Mouse (Mus musculus): ENCODE measurements around the gene Olfr212. TPM values are rescaled to one million over a fixed set of nuclear protein-coding genes. Genes with fewer than 3 reads are reported as not detected.
A peak's percentile ranks its signal among the peaks of the same experiment; 100 is the strongest.
"Not testable (repeated sequence)": the region's sequence is repeated elsewhere in the genome, so short reads cannot be mapped to it uniquely, and the experiment has no call there.

The Olfr212 gene
- total RNA-seq (2021), result not detected
- long read RNA-seq, experiment 1, result 0 reads
- long read RNA-seq, experiment 2, result 0 reads

GRCm38 (mm10) chr6:116506302-116507003 lies at the start of gene Olfr212:
TSS of gene Olfr212 (plus strand) at chr6:116506516.
- not testable (repeated sequence) for DNase-seq

- DNase-seq, result no peak
Measured at GRCm38 (mm10) chr6:116458728-116459127, 47.6 kb upstream of the Olfr212 start.

DNA sequence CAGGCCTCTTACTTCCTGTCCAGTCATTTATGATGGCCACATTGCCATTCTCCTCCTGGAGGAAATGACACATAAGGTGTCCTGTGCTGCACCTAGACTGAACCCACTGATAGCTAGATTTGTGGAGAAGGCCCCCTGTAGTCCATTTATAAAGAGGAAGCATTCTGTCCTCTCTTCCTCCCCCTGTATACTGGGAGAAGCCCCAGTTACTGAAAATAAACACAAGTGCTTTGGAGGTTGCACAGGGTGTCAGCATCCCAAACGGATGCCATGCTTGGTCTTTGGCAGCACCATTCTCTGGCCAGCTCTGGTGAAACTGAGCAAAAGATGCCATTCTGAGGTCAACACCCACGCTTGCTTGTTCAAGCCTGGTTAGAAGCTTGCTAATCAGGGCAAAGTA lies 47.1 kb upstream of the Olfr212 start:
- DNase-seq, result no peak

DNA sequence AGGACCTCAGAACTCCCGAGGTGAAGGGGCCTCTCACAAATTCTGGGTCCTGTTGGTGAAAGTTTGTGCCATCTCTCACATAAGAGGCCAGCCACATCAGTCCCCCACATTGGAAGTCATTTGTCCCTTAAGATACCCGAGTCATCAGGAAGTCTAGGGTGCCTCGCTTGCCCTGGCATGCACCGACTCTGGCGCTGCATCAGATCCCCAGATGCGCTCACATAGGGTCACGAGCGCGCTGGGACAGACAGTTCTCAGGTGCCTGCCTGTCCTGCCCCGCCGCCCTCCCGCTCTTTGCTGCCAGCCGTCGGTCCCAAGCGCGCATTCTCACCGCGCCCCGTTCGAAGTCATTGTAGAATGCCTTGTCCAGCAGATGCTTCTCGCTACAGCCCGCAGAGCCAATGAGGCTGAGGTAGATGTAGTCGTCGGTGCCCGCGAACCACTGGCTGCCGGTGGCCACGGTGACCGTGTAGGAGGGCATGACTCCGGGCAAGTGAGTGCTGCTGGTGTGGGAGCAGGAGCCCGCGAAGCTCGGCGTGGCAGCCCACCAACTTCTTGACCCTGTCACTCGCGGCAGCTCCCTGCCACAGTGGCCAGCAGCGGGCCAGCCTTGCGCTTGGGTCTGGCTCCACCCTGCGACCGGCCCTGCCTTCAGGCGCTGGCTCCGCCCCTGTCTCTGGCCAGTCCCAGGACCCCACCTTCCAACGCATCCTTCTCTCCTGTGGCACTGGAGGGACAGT lies 45.6 kb upstream of the Olfr212 start, which contains the start of gene Alox5:
Gene Alox5, minus strand, starts transcription at position 635 of the 740 bp plus-strand sequence.
- peak; percentile 27 for DNase-seq

GRCm38 (mm10) chr6:116468081-116468480 lies 38.2 kb upstream of the Olfr212 start:
- DNase-seq, result no peak

- no peak for DNase-seq
Measured at GRCm38 (mm10) chr6:116485081-116485480, 21.2 kb upstream of the Olfr212 start.

- no peak for DNase-seq
Measured at GRCm38 (mm10) chr6:116486833-116487232, 19.5 kb upstream of the Olfr212 start.

- no peak for DNase-seq
Measured at GRCm38 (mm10) chr6:116488791-116489190, 17.5 kb upstream of the Olfr212 start, which contains the start of gene Olfr211. TSS of gene Olfr211 (plus strand) at chr6:116489091.

- no peak for DNase-seq
Measured at GRCm38 (mm10) chr6:116493742-116494141, 12.6 kb upstream of the Olfr212 start.

DNA sequence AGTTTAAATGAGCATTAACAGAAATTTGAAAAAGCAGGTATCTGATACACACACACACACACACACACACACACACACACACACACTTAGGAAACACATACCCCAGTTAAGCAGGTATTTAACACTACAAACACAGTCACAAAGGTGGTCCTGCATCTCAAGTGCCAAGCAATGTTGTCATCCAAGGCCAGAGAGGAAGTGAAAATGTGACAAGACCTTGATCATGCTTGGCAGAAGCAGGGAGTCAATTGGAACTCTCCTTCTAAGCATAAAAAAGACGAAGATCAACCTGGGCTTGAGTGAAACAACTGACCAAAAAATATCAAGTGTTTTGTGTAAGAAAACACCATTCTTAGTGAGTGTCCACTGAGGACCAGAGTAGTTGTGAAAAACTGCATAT lies 10.4 kb upstream of the Olfr212 start:
- no peak for DNase-seq

DNA sequence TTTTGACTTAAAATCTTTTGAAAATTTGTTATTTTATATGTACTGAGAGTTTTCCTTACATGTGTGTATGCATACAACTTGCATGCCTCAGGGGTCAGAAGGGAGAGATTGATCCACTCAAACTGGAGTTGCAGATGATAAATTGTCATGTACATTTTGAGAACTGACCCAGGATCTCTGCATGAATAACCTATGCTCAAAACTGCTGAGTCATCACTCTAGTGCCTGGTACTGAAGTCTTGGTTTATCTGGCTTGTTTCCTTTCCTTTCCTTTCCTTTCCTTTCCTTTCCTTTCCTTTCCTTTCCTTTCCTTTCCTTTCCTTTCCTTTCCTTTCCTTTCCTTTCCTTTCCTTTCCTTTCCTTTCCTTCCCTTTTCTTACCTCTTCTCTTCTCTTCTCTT lies 8.5 kb downstream of the Olfr212 start:
- DNase-seq, result no peak

- DNase-seq, result no peak
Measured at GRCm38 (mm10) chr6:116538156-116538555, 31.8 kb downstream of the Olfr212 start, which contains the start of gene Olfr213. TSS of gene Olfr213 (plus strand) at chr6:116538456.

GRCm38 (mm10) chr6:116542500-116542899 lies 36.2 kb downstream of the Olfr212 start:
- no peak for DNase-seq

GRCm38 (mm10) chr6:116550841-116551240 lies 44.5 kb downstream of the Olfr212 start, which contains the start of gene Gm5580:
TSS of gene Gm5580 (plus strand) at chr6:116551141.
- DNase-seq, result not testable (repeated sequence)

DNA sequence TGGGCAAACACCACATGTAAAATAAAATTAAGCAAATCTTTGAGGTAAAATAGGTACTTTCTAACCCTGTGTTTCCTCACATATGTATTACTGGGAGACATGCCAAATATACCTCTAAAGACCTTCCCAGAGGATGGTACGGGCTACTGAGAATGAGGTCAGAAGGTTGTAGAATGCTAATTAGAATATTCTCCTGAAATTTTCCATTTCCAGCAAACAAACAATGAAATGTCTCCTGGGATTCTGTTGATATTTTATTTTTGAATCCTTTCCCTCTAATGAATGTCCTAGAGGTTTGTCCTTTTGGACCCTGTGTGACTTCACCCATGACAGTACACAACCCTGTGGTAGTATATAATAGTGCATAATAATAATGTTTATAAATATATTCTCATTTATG lies 47.6 kb downstream of the Olfr212 start, which contains the start of gene Olfr214:
Gene Olfr214, plus strand, starts transcription at position 301 of the 400 bp plus-strand sequence.
- no peak for DNase-seq

DNA sequence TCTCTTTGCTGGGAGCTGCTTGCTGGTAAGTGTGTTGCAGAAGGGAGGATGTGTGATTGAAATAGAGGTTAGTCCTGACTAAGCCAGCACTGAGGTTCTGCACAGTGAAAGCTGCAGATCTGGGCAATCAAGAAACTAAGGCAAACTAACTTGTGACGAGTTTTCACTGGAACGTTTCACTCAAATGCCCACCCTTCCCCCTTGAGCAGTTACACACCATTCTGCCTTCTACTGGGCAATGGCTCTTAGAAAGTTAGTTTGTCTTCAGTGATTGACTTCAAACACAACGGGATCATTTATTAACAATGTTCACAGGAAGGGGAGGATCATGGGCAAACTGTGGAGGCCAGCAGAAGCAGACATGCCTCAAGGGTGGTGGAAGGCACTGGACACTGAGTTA lies 48.6 kb downstream of the Olfr212 start:
- DNase-seq, result no peak

Other genes starting within 250 kb of the Olfr212 start
- gene Zfand4, start 242.3 kb upstream of the Olfr212 start, total RNA-seq (2021), result 1 to 10 TPM in 1 of 2 experiments, under 1 TPM in 1; 0.51 to 1.1 TPM
- gene March8, start 168.5 kb upstream of the Olfr212 start, total RNA-seq (2021), result 10 to 100 TPM; 24.4 to 27.1 TPM
- gene Alox5, start 45.3 kb upstream of the Olfr212 start, total RNA-seq (2021), result 1 to 10 TPM; 1.1 to 1.3 TPM
- not detected for gene Olfr211, start 17.4 kb upstream of the Olfr212 start, total RNA-seq (2021)
- gene Olfr213, start 31.9 kb downstream of the Olfr212 start, total RNA-seq (2021), result not detected
- gene Gm5580, start 44.6 kb downstream of the Olfr212 start, total RNA-seq (2021), result 1 to 10 TPM in 1 of 2 experiments, under 1 TPM in 1; 0.78 to 1.4 TPM
- gene Olfr214, start 47.7 kb downstream of the Olfr212 start, total RNA-seq (2021), result not detected
- not detected for gene Olfr215, start 77.7 kb downstream of the Olfr212 start, total RNA-seq (2021)
- 1 to 10 TPM; 7.9 to 8.4 TPM for gene Zfp422, start 122.5 kb downstream of the Olfr212 start, total RNA-seq (2021)
- 1 to 10 TPM; 1.5 to 7.2 TPM for gene Depp1, start 144.1 kb downstream of the Olfr212 start, total RNA-seq (2021)
- gene Rassf4, start 167.4 kb downstream of the Olfr212 start, total RNA-seq (2021), result 1 to 10 TPM; 1.2 to 2.3 TPM
- gene Tmem72, start 210.4 kb downstream of the Olfr212 start, total RNA-seq (2021), result under 1 TPM; 0.03 to 0.13 TPM

Data from gastrocnemius, postnatal 25 days (tissue).